Mouse (Mus musculus) thymus, postnatal 4 days (tissue): ENCODE data around the gene Acy3.

Experiments
- DNase-seq: peaks from one replicate; pipeline ENCODE4 v3.0.0; 2021

Acy3 gene

GRCm38 (mm10) chr19:3975866-3976265, 10.5 kb upstream of the Acy3 start:
- DNase-seq: no peak

- peak; percentile 85 for DNase-seq
Measured at GRCm38 (mm10) chr19:3980309-3980708, 6.1 kb upstream of the Acy3 start.

- DNase-seq: no peak
Measured at GRCm38 (mm10) chr19:3980917-3981316, 5.5 kb upstream of the Acy3 start.

- no peak for DNase-seq
Measured at GRCm38 (mm10) chr19:3983527-3984200, 2.7 kb upstream of the Acy3 start.

- DNase-seq: no peak
Measured at GRCm38 (mm10) chr19:3985261-3985681, 1.1 kb upstream of the Acy3 start.

GRCm38 (mm10) chr19:3988066-3988465, 1.7 kb downstream of the Acy3 start:
- no peak for DNase-seq

GRCm38 (mm10) chr19:3988750-3989149, 2.4 kb downstream of the Acy3 start:
- no peak for DNase-seq

- DNase-seq: no peak
Measured at GRCm38 (mm10) chr19:3990804-3991203, 4.4 kb downstream of the Acy3 start.

GRCm38 (mm10) chr19:3991562-3991961, 5.2 kb downstream of the Acy3 start:
- no peak for DNase-seq

GRCm38 (mm10) chr19:3991966-3992365, 5.6 kb downstream of the Acy3 start:
- DNase-seq: no peak

- DNase-seq: no peak
Measured at GRCm38 (mm10) chr19:3992416-3992815, 6.0 kb downstream of the Acy3 start, which contains the start of gene Tbx10. TSS of gene Tbx10 (plus strand) at chr19:3992752.

- no peak for DNase-seq
Measured at GRCm38 (mm10) chr19:3994932-3995331, 8.6 kb downstream of the Acy3 start.

- no peak for DNase-seq
Measured at GRCm38 (mm10) chr19:3995505-3995904, 9.1 kb downstream of the Acy3 start.

GRCm38 (mm10) chr19:3996106-3996505, 9.7 kb downstream of the Acy3 start:
- no peak for DNase-seq

GRCm38 (mm10) chr19:3996747-3997146, 10.4 kb downstream of the Acy3 start:
- DNase-seq: no peak

- DNase-seq: no peak
Measured at GRCm38 (mm10) chr19:3997231-3997630, 10.9 kb downstream of the Acy3 start.

GRCm38 (mm10) chr19:3998335-3998734, 12.0 kb downstream of the Acy3 start:
- no peak for DNase-seq

- no peak for DNase-seq
Measured at GRCm38 (mm10) chr19:3999121-3999730, 12.9 kb downstream of the Acy3 start.

- peak; percentile 95 for DNase-seq
Measured at GRCm38 (mm10) chr19:4000119-4000900, 13.9 kb downstream of the Acy3 start, which contains the start of the genes Nudt8 and Gm49405. TSS of gene Nudt8 (plus strand) at chr19:4000580. TSS of gene Gm49405 (plus strand) at chr19:4000626.

GRCm38 (mm10) chr19:4000949-4001525, 14.7 kb downstream of the Acy3 start:
- no peak for DNase-seq

- no peak for DNase-seq
Measured at GRCm38 (mm10) chr19:4001752-4002151, 15.4 kb downstream of the Acy3 start.

- no peak for DNase-seq
Measured at GRCm38 (mm10) chr19:4003112-4003511, 16.7 kb downstream of the Acy3 start, which contains the start of gene Doc2g. TSS of gene Doc2g (plus strand) at chr19:4003313.

- no peak for DNase-seq
Measured at GRCm38 (mm10) chr19:4003641-4004040, 17.3 kb downstream of the Acy3 start.
